Mouse (Mus musculus) kidney, adult 2 months (tissue): Measurements from ENCODE around the gene Prkce.

ENCODE experiments used
- CTCF ChIP-seq: fragments of 200-500 bp; conservative IDR thresholded peaks from 2 replicates; pipeline ENCODE4 v1.5.1; 2011; ENCODE audit warnings: low read depth, mild to moderate bottlenecking, control low read depth, low read length, moderate library complexity, mixed read lengths; ENCODE audit not compliant: insufficient read depth, insufficient read length
- POLR2A ChIP-seq: fragments of 200-500 bp; IDR thresholded peaks from one replicate; pipeline ENCODE4 v1.6.1; 2011; ENCODE audit warnings: low read depth, low read length, control low read depth

DNA sequence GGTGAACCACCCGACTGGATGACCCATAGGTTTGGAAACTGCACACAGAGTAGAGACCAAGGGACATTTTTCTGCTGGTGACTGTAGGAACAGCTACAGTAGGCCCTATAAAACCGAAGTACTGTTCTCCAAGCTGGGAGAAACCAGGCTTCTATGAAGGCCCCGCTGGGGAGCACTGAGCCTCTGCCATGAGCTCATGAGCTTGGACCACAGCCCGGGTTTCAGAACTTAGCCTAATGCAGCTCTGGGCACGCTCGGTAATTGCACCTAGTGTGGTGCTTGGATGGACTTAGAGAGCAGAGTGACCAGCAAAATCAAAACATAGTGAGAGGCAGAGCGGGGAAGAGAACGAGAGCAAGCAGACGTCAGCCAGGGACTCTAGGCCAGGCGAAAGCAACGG lies 134.7 kb downstream of the Prkce start:
- no peak for TF ChIP-seq CTCF
- no peak for TF ChIP-seq POLR2A
